Mouse (Mus musculus) limb, embryonic 14.5 days (tissue): ENCODE results near the gene Rassf4. TPM values are rescaled to one million over a fixed set of nuclear protein-coding genes. Genes with fewer than 3 reads are reported as not detected.

Experiments
- ATAC-seq: fragments of 200-750 bp; cut with Nextera tagmentation; 2 replicates; pipeline ENCODE4 v1.8.0; 2017; ENCODE audit warnings: low read depth, moderate number of reproducible peaks, moderate TSS enrichment; ENCODE audit not compliant: low FRiP score
- DNase-seq: peaks from one replicate; pipeline ENCODE4 v3.0.0-alpha.2; 2015; ENCODE audit warnings: low spot score
- H3K27ac ChIP-seq: fragments of 300-500 bp; sonication (generic); replicated peaks from 2 replicates; pipeline ENCODE4 v1.5.1; 2014; ENCODE audit warnings: low read depth, mild to moderate bottlenecking, low read length, moderate library complexity, mixed read lengths
- H3K27me3 ChIP-seq: fragments of 300-500 bp; sonication (generic); 2 replicates; pipeline ENCODE4 v1.6.1; 2014; ENCODE audit warnings: low read length, mixed read lengths; ENCODE audit not compliant: control insufficient read depth, insufficient read depth
- H3K36me3 ChIP-seq: fragments of 300-500 bp; sonication (generic); 2 replicates; pipeline ENCODE4 v1.6.1; 2014; ENCODE audit warnings: mild to moderate bottlenecking, low read length, moderate library complexity, mixed read lengths; ENCODE audit not compliant: control insufficient read depth, insufficient read depth
- H3K4me1 ChIP-seq: fragments of 300-500 bp; sonication (generic); 2 replicates; pipeline ENCODE4 v1.6.1; 2014; ENCODE audit warnings: antibody characterized with exemption, low read length, mixed read lengths; ENCODE audit not compliant: control insufficient read depth, insufficient read depth
- H3K4me2 ChIP-seq: fragments of 300-500 bp; sonication (generic); replicated peaks from 2 replicates; pipeline ENCODE4 v1.6.1; 2014; ENCODE audit warnings: low read depth, mild to moderate bottlenecking, low read length, moderate library complexity; ENCODE audit not compliant: severe bottlenecking
- H3K4me3 ChIP-seq: fragments of 300-500 bp; sonication (generic); replicated peaks from 2 replicates; pipeline ENCODE4 v1.5.1; 2014; ENCODE audit warnings: low read length
- H3K9ac ChIP-seq: fragments of 300-500 bp; sonication (generic); 2 replicates; pipeline ENCODE4 v1.6.1; 2014; ENCODE audit warnings: mild to moderate bottlenecking, low read depth, low read length, moderate library complexity; ENCODE audit not compliant: severe bottlenecking
- H3K9me3 ChIP-seq: fragments of 300-500 bp; sonication (generic); 2 replicates; pipeline ENCODE4 v1.6.1; 2016; ENCODE audit warnings: low read length; ENCODE audit not compliant: control insufficient read depth
- POLR2A ChIP-seq: fragments of 200-500 bp; IDR thresholded peaks from 2 replicates; pipeline ENCODE4 v1.8.0; 2012; ENCODE audit warnings: inconsistent platforms, mild to moderate bottlenecking, moderate library complexity, borderline replicate concordance; ENCODE audit not compliant: insufficient read depth, insufficient read length; ENCODE audit errors: extremely low read depth
- WGBS: fragments of 180-500 bp; shearing (Covaris S2); extraction: QIAGEN DNeasy Blood & Tissue Kit; methylation state at CpG from one replicate; pipeline ENCODE4 v1.1.7; 2014; 5-methylcytosine and 5-hydroxymethylcytosine counted together
- polyA plus RNA-seq, 2 experiments: library from polyadenylated mRNA; depleted of rRNA in 1 of 2; stranded (reverse) in 1 of 2; unstranded in 1 of 2; fragments of >200 nt; fragmentation: Nextera tagmentation in 1 of 2; extraction: Ambion mirVana in 1 of 2; gene quantifications; 2 replicates each; pipeline versions ENCODE4 v1.2.1 to v1.2.3; 2012 to 2014

Gene Rassf4
- polyA plus RNA-seq, 2 experiments, result 5.9 to 11.3 TPM

GRCm38 (mm10) chr6:116637496-116637895, 36.3 kb downstream of the Rassf4 start:
- Histone ChIP-seq H3K36me3 (no peaks in the 10 kb centered on the region), H3K4me1 (no peaks in the 10 kb centered on the region), H3K27me3 (no peaks in the 10 kb centered on the region), H3K27ac (no peak overlapping the region), H3K4me3 (no peak overlapping the region), H3K9ac (no peak overlapping the region), H3K4me2 (no peak overlapping the region), H3K9me3 (no peaks in the 10 kb centered on the region)
- ATAC-seq (no peak), DNase-seq (no peak)
- WGBS, result 89% methylated on average over 5 of the region's 5 CpGs
- TF ChIP-seq POLR2A, result no peak

DNA sequence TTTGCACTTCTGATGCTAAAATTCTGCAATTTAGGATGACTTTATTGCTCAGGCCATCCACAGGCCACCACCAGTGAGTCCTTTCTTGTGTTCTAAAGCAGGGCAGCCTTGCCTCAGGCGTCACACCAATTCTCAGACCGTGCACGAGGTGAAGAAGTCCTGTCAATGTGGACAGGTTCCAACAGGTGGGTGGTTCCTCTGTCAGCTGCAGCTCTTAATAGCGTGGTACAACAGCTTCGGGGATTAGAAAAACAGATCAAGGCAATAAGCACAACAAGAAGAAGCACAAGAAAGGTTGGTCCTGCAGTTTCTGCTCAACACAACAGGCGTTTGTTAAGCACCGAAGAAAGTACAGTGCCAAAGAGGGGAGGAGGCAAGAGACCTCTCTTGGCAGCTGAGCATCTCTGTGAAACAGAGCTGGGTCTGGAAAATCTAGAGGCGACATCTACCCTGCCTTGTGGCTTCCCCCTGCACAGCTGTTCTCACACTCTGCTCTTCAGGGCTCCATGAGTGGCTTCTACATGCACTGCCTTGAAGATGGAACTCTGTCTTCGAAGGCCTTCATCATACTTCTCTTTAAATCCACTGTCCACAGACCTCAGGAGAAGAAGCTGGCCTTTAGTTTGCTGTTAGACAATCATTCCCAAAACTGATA, 37.0 kb downstream of the Rassf4 start:
- DNase-seq (no peak), ATAC-seq (peak; percentile 26; the same call in 1 of the 2 replicates)
- H3K36me3 ChIP-seq, result no peaks in the 10 kb centered on the region
- TF ChIP-seq POLR2A, result no peak
- no peak overlapping the region for H3K4me3 ChIP-seq
- no peak overlapping the region for H3K9ac ChIP-seq
- no peak overlapping the region for H3K27ac ChIP-seq
- no peaks in the 10 kb centered on the region for H3K4me1 ChIP-seq
- 60% methylated on average over 9 of the region's 9 CpGs for WGBS
- no peak overlapping the region for H3K4me2 ChIP-seq
- no peaks in the 10 kb centered on the region for H3K9me3 ChIP-seq
- H3K27me3 ChIP-seq, result no peaks in the 10 kb centered on the region

GRCm38 (mm10) chr6:116635251-116636180, 38.2 kb downstream of the Rassf4 start:
- H3K9me3 ChIP-seq, result no peaks in the 10 kb centered on the region
- ATAC-seq (0 out of 2 replicates have a peak, but pooled peaks have one; percentile 57), DNase-seq (peak; percentile 51)
- H3K4me3 ChIP-seq, result no peak overlapping the region
- TF ChIP-seq POLR2A, result no peak
- no peak overlapping the region for H3K27ac ChIP-seq
- no peaks in the 10 kb centered on the region for H3K4me1 ChIP-seq
- no peaks in the 10 kb centered on the region for H3K36me3 ChIP-seq
- no peaks in the 10 kb centered on the region for H3K27me3 ChIP-seq
- 61% methylated on average over 10 of the region's 10 CpGs for WGBS
- H3K9ac ChIP-seq, result no peak overlapping the region
- no peak overlapping the region for H3K4me2 ChIP-seq

DNA sequence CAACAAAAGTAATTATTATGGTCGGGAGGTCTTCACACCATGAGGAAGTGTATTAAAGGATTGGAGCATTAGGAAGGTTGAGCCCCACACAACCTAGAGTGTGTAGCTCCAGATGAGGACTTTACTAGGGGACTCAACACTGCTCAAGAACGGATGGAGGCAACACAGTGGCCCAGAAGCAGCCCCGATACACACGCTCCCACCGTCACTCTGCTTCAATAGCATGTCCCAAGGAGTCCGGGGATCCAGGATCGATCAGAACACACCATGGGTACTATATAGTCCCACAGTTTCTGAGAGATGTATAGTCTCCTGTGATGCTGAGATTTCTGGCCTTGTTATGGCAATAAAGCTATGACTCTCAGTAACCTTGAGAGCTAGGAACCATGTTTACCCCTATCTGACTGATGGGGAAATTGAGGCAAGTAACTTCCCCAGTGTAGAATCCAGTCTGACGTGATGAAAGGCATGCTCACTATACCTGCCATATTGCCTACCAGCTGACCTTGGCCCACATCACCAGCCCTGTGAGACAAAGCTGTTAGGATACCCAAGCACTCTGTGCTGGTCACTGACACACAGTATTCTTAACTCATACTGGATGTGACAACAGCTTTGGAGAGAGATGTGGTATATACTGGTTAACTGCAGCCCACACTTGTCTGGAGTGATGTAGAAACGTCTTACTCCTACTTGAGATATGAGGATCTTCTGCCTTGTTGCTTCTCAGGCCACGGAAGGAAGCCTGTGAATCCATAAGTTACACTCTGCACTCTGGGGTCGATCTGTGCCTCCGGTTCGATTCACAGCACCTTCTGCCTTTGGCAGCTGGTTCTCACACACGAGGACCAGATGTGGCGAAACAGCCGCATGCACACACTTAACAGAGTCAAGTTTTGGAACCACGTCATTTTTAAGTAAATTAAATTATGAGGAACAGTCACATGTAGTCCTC, 39.7 kb downstream of the Rassf4 start:
- no peaks in the 10 kb centered on the region for H3K27me3 ChIP-seq
- no peaks in the 10 kb centered on the region for H3K4me1 ChIP-seq
- H3K27ac ChIP-seq, result no peak overlapping the region
- no peak overlapping the region for H3K4me3 ChIP-seq
- no peak for TF ChIP-seq POLR2A
- ATAC-seq (no peak), DNase-seq (no peak)
- 89% methylated on average over 17 of the region's 17 CpGs for WGBS
- no peaks in the 10 kb centered on the region for H3K36me3 ChIP-seq
- H3K9me3 ChIP-seq, result no peaks in the 10 kb centered on the region
- no peak overlapping the region for H3K4me2 ChIP-seq
- no peak overlapping the region for H3K9ac ChIP-seq
